Mouse (Mus musculus): ENCODE results near the gene Pou1f1. TPM values are rescaled to one million over a fixed set of nuclear protein-coding genes. Genes with fewer than 3 reads are reported as not detected.
A peak's percentile ranks its signal among the peaks of the same experiment; 100 is the strongest.

Pou1f1 gene
- 0.09 TPM in 1 of 2 replicates, not detected in the other for polyA plus RNA-seq (2014; fragmentation: Nextera tagmentation; extraction: Ambion mirVana)

GRCm38 (mm10) chr16:65520211-65520610 is at the start of gene Pou1f1:
Pou1f1 (plus strand) TSS chr16:65520511.
- Histone ChIP-seq H3K9ac (ENCODE audit: low read depth, low read length) (no peak within 1 kb of the TSS), H3K36me3 (ENCODE audit: control insufficient read depth, insufficient read depth, low read length) (no peaks in the 10 kb centered on the region), H3K4me2 (replicated peaks; ENCODE audit: low read depth, low read length) (no peak within 1 kb of the TSS), H3K27ac (ENCODE audit: low read depth, low read length) (no peak within 1 kb of the TSS), H3K9me3 (ENCODE audit: control insufficient read depth, low read length) (no peaks in the 10 kb centered on the region), H3K4me1 (replicated peaks; ENCODE audit: control insufficient read depth, insufficient read depth, low read length) (no peaks in the 10 kb centered on the region), H3K4me3 (ENCODE audit: low read depth, low read length) (no peak within 1 kb of the TSS), H3K27me3 (ENCODE audit: control insufficient read depth, insufficient read depth, low read length) (no peaks in the 10 kb centered on the region)
- DNase-seq (ENCODE audit: low spot score) (no peak), ATAC-seq (ENCODE audit: low FRiP score) (no peak)
- 87% methylated on average over 6 of the region's 6 CpGs for WGBS

GRCm38 (mm10) chr16:65470650-65471049 is 49.7 kb upstream of the Pou1f1 start:
- 76% methylated on average over 4 of the region's 4 CpGs for WGBS
- H3K4me1 ChIP-seq (replicated peaks; ENCODE audit: control insufficient read depth, insufficient read depth, low read length) = no peaks in the 10 kb centered on the region
- DNase-seq (ENCODE audit: low spot score) (no peak), ATAC-seq (ENCODE audit: low FRiP score) (no peak)
- no peak overlapping the region for H3K9ac ChIP-seq (ENCODE audit: low read depth, low read length)
- no peak overlapping the region for H3K4me2 ChIP-seq (replicated peaks; ENCODE audit: low read depth, low read length)
- no peaks in the 10 kb centered on the region for H3K27me3 ChIP-seq (ENCODE audit: control insufficient read depth, insufficient read depth, low read length)
- no peak overlapping the region for H3K4me3 ChIP-seq (ENCODE audit: low read depth, low read length)
- H3K9me3 ChIP-seq (ENCODE audit: control insufficient read depth, low read length) = no peaks in the 10 kb centered on the region
- no peaks in the 10 kb centered on the region for H3K36me3 ChIP-seq (ENCODE audit: control insufficient read depth, insufficient read depth, low read length)
- no peak overlapping the region for H3K27ac ChIP-seq (ENCODE audit: low read depth, low read length)

GRCm38 (mm10) chr16:65472472-65473001 is 47.8 kb upstream of the Pou1f1 start:
- DNase-seq (ENCODE audit: low spot score) (peak; percentile 45), ATAC-seq (ENCODE audit: low FRiP score) (no peak)
- no peaks in the 10 kb centered on the region for H3K4me1 ChIP-seq (replicated peaks; ENCODE audit: control insufficient read depth, insufficient read depth, low read length)
- H3K27me3 ChIP-seq (ENCODE audit: control insufficient read depth, insufficient read depth, low read length) = no peaks in the 10 kb centered on the region
- H3K27ac ChIP-seq (ENCODE audit: low read depth, low read length) = no peak overlapping the region
- WGBS = 19% methylated on average over 5 of the region's 5 CpGs
- H3K9ac ChIP-seq (ENCODE audit: low read depth, low read length) = no peak overlapping the region
- H3K36me3 ChIP-seq (ENCODE audit: control insufficient read depth, insufficient read depth, low read length) = no peaks in the 10 kb centered on the region
- no peak overlapping the region for H3K4me2 ChIP-seq (replicated peaks; ENCODE audit: low read depth, low read length)
- no peak overlapping the region for H3K4me3 ChIP-seq (ENCODE audit: low read depth, low read length)
- H3K9me3 ChIP-seq (ENCODE audit: control insufficient read depth, low read length) = no peaks in the 10 kb centered on the region

- no peak for ATAC-seq (ENCODE audit: low FRiP score)
These were observed 34.6 kb upstream of the Pou1f1 start for GRCm38 (mm10) chr16:65485726-65486125.

GRCm38 (mm10) chr16:65496030-65496429 is 24.3 kb upstream of the Pou1f1 start:
- H3K27ac ChIP-seq (ENCODE audit: low read depth, low read length) = no peak overlapping the region
- DNase-seq (ENCODE audit: low spot score) (no peak), ATAC-seq (ENCODE audit: low FRiP score) (no peak)
- H3K27me3 ChIP-seq (ENCODE audit: control insufficient read depth, insufficient read depth, low read length) = no peaks in the 10 kb centered on the region
- no peak overlapping the region for H3K4me3 ChIP-seq (ENCODE audit: low read depth, low read length)
- H3K4me2 ChIP-seq (replicated peaks; ENCODE audit: low read depth, low read length) = no peak overlapping the region
- 87% methylated on average over 5 of the region's 5 CpGs for WGBS
- H3K36me3 ChIP-seq (ENCODE audit: control insufficient read depth, insufficient read depth, low read length) = no peaks in the 10 kb centered on the region
- H3K4me1 ChIP-seq (replicated peaks; ENCODE audit: control insufficient read depth, insufficient read depth, low read length) = no peaks in the 10 kb centered on the region
- H3K9ac ChIP-seq (ENCODE audit: low read depth, low read length) = no peak overlapping the region
- H3K9me3 ChIP-seq (ENCODE audit: control insufficient read depth, low read length) = no peaks in the 10 kb centered on the region

More at GRCm38 (mm10) chr16:65485726-65486125, 34.6 kb upstream of the Pou1f1 start:
- Histone ChIP-seq H3K9ac (ENCODE audit: low read depth, low read length) (no peak overlapping the region), H3K4me1 (replicated peaks; ENCODE audit: control insufficient read depth, insufficient read depth, low read length) (no peaks in the 10 kb centered on the region), H3K27me3 (ENCODE audit: control insufficient read depth, insufficient read depth, low read length) (no peaks in the 10 kb centered on the region), H3K36me3 (ENCODE audit: control insufficient read depth, insufficient read depth, low read length) (no peaks in the 10 kb centered on the region), H3K27ac (ENCODE audit: low read depth, low read length) (no peak overlapping the region), H3K4me3 (ENCODE audit: low read depth, low read length) (no peak overlapping the region), H3K9me3 (ENCODE audit: control insufficient read depth, low read length) (no peaks in the 10 kb centered on the region), H3K4me2 (replicated peaks; ENCODE audit: low read depth, low read length) (no peak overlapping the region)
- no peak for DNase-seq (ENCODE audit: low spot score)
- WGBS = 91% methylated on average over 6 of the region's 6 CpGs

GRCm38 (mm10) chr16:65497049-65497448 is 23.3 kb upstream of the Pou1f1 start:
- DNase-seq (ENCODE audit: low spot score) (peak; percentile 52), ATAC-seq (ENCODE audit: low FRiP score) (peak; percentile 40; the same call in 1 of the 2 replicates)
- Histone ChIP-seq H3K9ac (ENCODE audit: low read depth, low read length) (no peak overlapping the region), H3K4me1 (replicated peaks; ENCODE audit: control insufficient read depth, insufficient read depth, low read length) (no peaks in the 10 kb centered on the region), H3K4me2 (replicated peaks; ENCODE audit: low read depth, low read length) (no peak overlapping the region), H3K27me3 (ENCODE audit: control insufficient read depth, insufficient read depth, low read length) (no peaks in the 10 kb centered on the region), H3K36me3 (ENCODE audit: control insufficient read depth, insufficient read depth, low read length) (no peaks in the 10 kb centered on the region), H3K4me3 (ENCODE audit: low read depth, low read length) (no peak overlapping the region), H3K9me3 (ENCODE audit: control insufficient read depth, low read length) (no peaks in the 10 kb centered on the region), H3K27ac (ENCODE audit: low read depth, low read length) (no peak overlapping the region)
- WGBS = 42% methylated on average over 2 of the region's 2 CpGs

GRCm38 (mm10) chr16:65514223-65514622 is 6.1 kb upstream of the Pou1f1 start:
- no peak overlapping the region for H3K27ac ChIP-seq (ENCODE audit: low read depth, low read length)
- no peaks in the 10 kb centered on the region for H3K27me3 ChIP-seq (ENCODE audit: control insufficient read depth, insufficient read depth, low read length)
- H3K4me1 ChIP-seq (replicated peaks; ENCODE audit: control insufficient read depth, insufficient read depth, low read length) = no peaks in the 10 kb centered on the region
- no peak overlapping the region for H3K9ac ChIP-seq (ENCODE audit: low read depth, low read length)
- DNase-seq (ENCODE audit: low spot score) (no peak), ATAC-seq (ENCODE audit: low FRiP score) (no peak)
- H3K36me3 ChIP-seq (ENCODE audit: control insufficient read depth, insufficient read depth, low read length) = no peaks in the 10 kb centered on the region
- 70% methylated on average over 7 of the region's 7 CpGs for WGBS
- H3K9me3 ChIP-seq (ENCODE audit: control insufficient read depth, low read length) = no peaks in the 10 kb centered on the region
- no peak overlapping the region for H3K4me3 ChIP-seq (ENCODE audit: low read depth, low read length)
- H3K4me2 ChIP-seq (replicated peaks; ENCODE audit: low read depth, low read length) = no peak overlapping the region

GRCm38 (mm10) chr16:65526004-65526403 is 5.7 kb downstream of the Pou1f1 start:
- Histone ChIP-seq H3K27ac (ENCODE audit: low read depth, low read length) (no peak overlapping the region), H3K4me1 (replicated peaks; ENCODE audit: control insufficient read depth, insufficient read depth, low read length) (no peaks in the 10 kb centered on the region), H3K9ac (ENCODE audit: low read depth, low read length) (no peak overlapping the region), H3K4me3 (ENCODE audit: low read depth, low read length) (no peak overlapping the region), H3K27me3 (ENCODE audit: control insufficient read depth, insufficient read depth, low read length) (no peaks in the 10 kb centered on the region), H3K9me3 (ENCODE audit: control insufficient read depth, low read length) (no peaks in the 10 kb centered on the region), H3K36me3 (ENCODE audit: control insufficient read depth, insufficient read depth, low read length) (no peaks in the 10 kb centered on the region), H3K4me2 (replicated peaks; ENCODE audit: low read depth, low read length) (no peak overlapping the region)
- 89% methylated on average over 2 of the region's 2 CpGs for WGBS
- DNase-seq (ENCODE audit: low spot score) (no peak), ATAC-seq (ENCODE audit: low FRiP score) (no peak)

- no peak overlapping the region for H3K9ac ChIP-seq (ENCODE audit: low read depth, low read length)
- H3K9me3 ChIP-seq (ENCODE audit: control insufficient read depth, low read length) = no peaks in the 10 kb centered on the region
- no peaks in the 10 kb centered on the region for H3K27me3 ChIP-seq (ENCODE audit: control insufficient read depth, insufficient read depth, low read length)
- no peaks in the 10 kb centered on the region for H3K36me3 ChIP-seq (ENCODE audit: control insufficient read depth, insufficient read depth, low read length)
- WGBS = 82% methylated on average over 5 of the region's 5 CpGs
- H3K4me3 ChIP-seq (ENCODE audit: low read depth, low read length) = no peak overlapping the region
- H3K27ac ChIP-seq (ENCODE audit: low read depth, low read length) = no peak overlapping the region
- ATAC-seq (ENCODE audit: low FRiP score) = no peak
- H3K4me1 ChIP-seq (replicated peaks; ENCODE audit: control insufficient read depth, insufficient read depth, low read length) = no peaks in the 10 kb centered on the region
- no peak for DNase-seq (ENCODE audit: low spot score)
- no peak overlapping the region for H3K4me2 ChIP-seq (replicated peaks; ENCODE audit: low read depth, low read length)
These were observed 6.4 kb downstream of the Pou1f1 start for GRCm38 (mm10) chr16:65526695-65527094.
